Mouse (Mus musculus) lung, embryonic 16.5 days (tissue): Measurements from ENCODE around the gene Cmtm5. TPM values are rescaled to one million over a fixed set of nuclear protein-coding genes. Genes with fewer than 3 reads are reported as not detected.
"Not testable (repeated sequence)": the region's sequence is repeated elsewhere in the genome, so short reads cannot be mapped to it uniquely, and the experiment has no call there.

ENCODE experiments used
- ATAC-seq: fragments of 200-750 bp; cut with Nextera tagmentation; 2 replicates; pipeline ENCODE4 v1.8.0; 2017; ENCODE audit warnings: low read depth, mild to moderate bottlenecking, moderate library complexity
- H3K27ac ChIP-seq: fragments of 300-500 bp; sonication (generic); 2 replicates; pipeline ENCODE4 v1.5.1; 2014; ENCODE audit warnings: mild to moderate bottlenecking, control low read depth, low read length
- H3K27me3 ChIP-seq: fragments of 300-500 bp; sonication (generic); 2 replicates; pipeline ENCODE4 v1.6.1; 2014; ENCODE audit warnings: low read depth, low read length, mixed read lengths; ENCODE audit not compliant: control insufficient read depth, insufficient read depth
- H3K36me3 ChIP-seq: fragments of 300-500 bp; sonication (generic); 2 replicates; pipeline ENCODE4 v1.6.1; 2014; ENCODE audit warnings: low read length; ENCODE audit not compliant: control insufficient read depth, insufficient read depth
- H3K4me1 ChIP-seq: fragments of 300-500 bp; sonication (generic); replicated peaks from 2 replicates; pipeline ENCODE4 v1.6.1; 2014; ENCODE audit warnings: low read length, mixed read lengths; ENCODE audit not compliant: control insufficient read depth, insufficient read depth
- H3K4me2 ChIP-seq: fragments of 300-500 bp; sonication (generic); 2 replicates; pipeline ENCODE4 v1.6.1; 2014; ENCODE audit warnings: low read depth, low read length, control low read depth
- H3K4me3 ChIP-seq: fragments of 300-500 bp; sonication (generic); 2 replicates; pipeline ENCODE4 v1.5.1; 2014; ENCODE audit warnings: mild to moderate bottlenecking, low read length, control low read depth
- H3K9ac ChIP-seq: fragments of 300-500 bp; sonication (generic); 2 replicates; pipeline ENCODE4 v1.6.1; 2014; ENCODE audit warnings: low read length, control low read depth
- H3K9me3 ChIP-seq: fragments of 300-500 bp; sonication (generic); 2 replicates; pipeline ENCODE4 v1.6.1; 2016; ENCODE audit warnings: low read length; ENCODE audit not compliant: control insufficient read depth
- WGBS: fragments of 180-500 bp; shearing (Covaris S2); extraction: QIAGEN DNeasy Blood & Tissue Kit; methylation state at CpG from one replicate; pipeline ENCODE4 v1.1.7; 2014; 5-methylcytosine and 5-hydroxymethylcytosine counted together
- polyA plus RNA-seq: library from polyadenylated mRNA; unstranded; fragments of >200 nt; fragmentation: Nextera tagmentation; extraction: Ambion mirVana; gene quantifications from 2 replicates; pipeline ENCODE4 v1.2.1, GENCODE M21; 2015

Cmtm5 gene
- polyA plus RNA-seq, 1 experiment from 2014 or later = 1.2 TPM

- 87% methylated on average over 6 of the region's 6 CpGs for WGBS
- Histone ChIP-seq H3K4me2 (no peak overlapping the region), H3K36me3 (no peaks in the 10 kb centered on the region), H3K4me3 (no peak overlapping the region), H3K27ac (no peak overlapping the region), H3K9ac (no peak overlapping the region), H3K4me1 (no peaks in the 10 kb centered on the region), H3K9me3 (no peaks in the 10 kb centered on the region), H3K27me3 (no peaks in the 10 kb centered on the region)
- ATAC-seq = no peak
These were observed 15.5 kb downstream of the Cmtm5 start for GRCm38 (mm10) chr14:54951587-54951986.

DNA sequence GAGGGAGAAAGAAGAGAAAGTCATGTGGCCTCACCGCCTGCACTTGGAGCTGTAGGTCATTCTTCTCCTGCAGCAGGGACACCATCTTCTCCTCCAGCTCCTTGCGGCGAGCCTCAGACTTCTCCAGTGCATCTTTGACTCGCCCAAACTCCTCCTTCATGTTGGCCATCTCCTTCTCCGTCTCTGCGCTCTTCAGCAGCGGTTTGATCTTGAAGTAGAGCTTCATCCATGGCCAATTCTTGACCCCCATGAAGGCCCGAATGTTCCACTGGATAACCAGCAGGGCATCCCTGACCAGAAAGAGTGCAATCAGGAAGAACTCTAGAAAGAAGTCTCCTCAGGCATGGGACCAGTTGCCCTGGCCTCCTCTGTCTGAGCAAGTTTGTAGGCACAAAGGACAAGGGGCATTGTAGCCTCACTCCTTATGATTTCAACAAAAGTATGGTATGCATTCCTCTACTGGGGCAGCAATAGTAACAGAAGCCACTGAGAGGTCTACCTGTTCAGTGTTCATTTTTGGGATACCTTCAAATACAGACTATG is 17.7 kb downstream of the Cmtm5 start:
- Histone ChIP-seq H3K4me1 (no peaks in the 10 kb centered on the region), H3K9ac (no peak overlapping the region), H3K36me3 (no peaks in the 10 kb centered on the region), H3K27me3 (no peaks in the 10 kb centered on the region), H3K4me3 (no peak overlapping the region), H3K9me3 (no peaks in the 10 kb centered on the region), H3K4me2 (no peak overlapping the region), H3K27ac (no peak overlapping the region)
- ATAC-seq = no peak
- 81% methylated on average over 8 of the region's 8 CpGs for WGBS

- no peak overlapping the region for H3K9ac ChIP-seq
- H3K4me2 ChIP-seq = no peak overlapping the region
- 72% methylated on average over 3 of the region's 3 CpGs for WGBS
- H3K9me3 ChIP-seq = no peaks in the 10 kb centered on the region
- H3K4me3 ChIP-seq = no peak overlapping the region
- no peak overlapping the region for H3K27ac ChIP-seq
- H3K4me1 ChIP-seq = no peaks in the 10 kb centered on the region
- no peaks in the 10 kb centered on the region for H3K27me3 ChIP-seq
- H3K36me3 ChIP-seq = no peaks in the 10 kb centered on the region
- no peak for ATAC-seq
These were observed 18.4 kb downstream of the Cmtm5 start for GRCm38 (mm10) chr14:54954474-54954873.

DNA sequence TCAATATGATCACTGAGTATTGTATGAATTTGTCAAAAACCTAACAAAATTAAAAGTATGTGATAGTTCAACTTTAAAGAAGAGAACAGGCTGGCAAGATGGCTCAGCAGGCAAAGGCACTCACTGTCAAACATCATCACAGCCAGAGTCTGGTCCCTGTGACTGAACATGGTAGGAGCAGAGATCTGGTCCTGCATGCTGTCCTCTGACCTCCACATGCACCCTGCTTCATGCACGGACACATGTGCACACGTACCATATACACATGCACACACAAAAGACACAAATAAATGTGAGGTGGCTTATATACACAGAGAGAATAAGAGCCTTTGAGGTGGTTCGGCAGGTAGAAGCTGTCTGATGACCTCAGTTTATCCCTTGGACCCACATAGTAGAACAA is 19.4 kb downstream of the Cmtm5 start:
- Histone ChIP-seq H3K27me3 (no peaks in the 10 kb centered on the region), H3K9me3 (no peaks in the 10 kb centered on the region), H3K4me2 (no peak overlapping the region), H3K4me3 (no peak overlapping the region), H3K27ac (no peak overlapping the region), H3K9ac (no peak overlapping the region), H3K36me3 (no peaks in the 10 kb centered on the region), H3K4me1 (no peaks in the 10 kb centered on the region)
- WGBS = 78% methylated on average over 3 of the region's 3 CpGs
- ATAC-seq = no peak

DNA sequence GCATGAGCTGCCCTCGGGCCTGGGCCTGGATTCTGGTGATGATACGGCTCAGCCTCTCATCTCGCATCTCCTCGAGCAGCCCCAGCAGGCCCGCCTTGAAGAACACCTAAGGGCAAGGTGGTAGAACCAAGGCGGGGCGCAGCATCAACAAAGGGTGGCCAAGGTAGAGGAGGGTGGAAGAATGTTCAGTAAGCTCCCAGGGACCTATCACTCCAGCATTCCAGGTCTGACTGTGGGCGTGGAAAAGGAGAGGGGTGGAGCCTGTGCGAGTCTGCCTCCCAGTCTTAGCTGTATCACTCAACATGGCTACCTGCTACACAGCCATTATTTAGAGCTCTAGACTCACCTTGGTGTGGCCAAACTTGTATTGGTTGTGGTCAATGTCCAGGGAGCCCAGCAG is 20.5 kb downstream of the Cmtm5 start:
- ATAC-seq = no peak
- no peak overlapping the region for H3K4me3 ChIP-seq
- H3K36me3 ChIP-seq = no peaks in the 10 kb centered on the region
- no peak overlapping the region for H3K4me2 ChIP-seq
- WGBS = 81% methylated on average over 9 of the region's 9 CpGs
- no peaks in the 10 kb centered on the region for H3K9me3 ChIP-seq
- H3K27me3 ChIP-seq = no peaks in the 10 kb centered on the region
- H3K9ac ChIP-seq = no peak overlapping the region
- no peaks in the 10 kb centered on the region for H3K4me1 ChIP-seq
- H3K27ac ChIP-seq = no peak overlapping the region

- Histone ChIP-seq H3K36me3 (no peaks in the 10 kb centered on the region), H3K9me3 (no peaks in the 10 kb centered on the region), H3K27me3 (no peaks in the 10 kb centered on the region), H3K4me2 (no peak overlapping the region), H3K27ac (no peak overlapping the region), H3K4me3 (no peak overlapping the region), H3K9ac (no peak overlapping the region), H3K4me1 (no peaks in the 10 kb centered on the region)
- ATAC-seq = no peak
- WGBS = 74% methylated on average over 4 of the region's 4 CpGs
These were observed 22.4 kb downstream of the Cmtm5 start for GRCm38 (mm10) chr14:54958503-54958902.

GRCm38 (mm10) chr14:54959197-54959596 is 23.1 kb downstream of the Cmtm5 start:
- WGBS = 87% methylated on average over 3 of the region's 3 CpGs

DNA sequence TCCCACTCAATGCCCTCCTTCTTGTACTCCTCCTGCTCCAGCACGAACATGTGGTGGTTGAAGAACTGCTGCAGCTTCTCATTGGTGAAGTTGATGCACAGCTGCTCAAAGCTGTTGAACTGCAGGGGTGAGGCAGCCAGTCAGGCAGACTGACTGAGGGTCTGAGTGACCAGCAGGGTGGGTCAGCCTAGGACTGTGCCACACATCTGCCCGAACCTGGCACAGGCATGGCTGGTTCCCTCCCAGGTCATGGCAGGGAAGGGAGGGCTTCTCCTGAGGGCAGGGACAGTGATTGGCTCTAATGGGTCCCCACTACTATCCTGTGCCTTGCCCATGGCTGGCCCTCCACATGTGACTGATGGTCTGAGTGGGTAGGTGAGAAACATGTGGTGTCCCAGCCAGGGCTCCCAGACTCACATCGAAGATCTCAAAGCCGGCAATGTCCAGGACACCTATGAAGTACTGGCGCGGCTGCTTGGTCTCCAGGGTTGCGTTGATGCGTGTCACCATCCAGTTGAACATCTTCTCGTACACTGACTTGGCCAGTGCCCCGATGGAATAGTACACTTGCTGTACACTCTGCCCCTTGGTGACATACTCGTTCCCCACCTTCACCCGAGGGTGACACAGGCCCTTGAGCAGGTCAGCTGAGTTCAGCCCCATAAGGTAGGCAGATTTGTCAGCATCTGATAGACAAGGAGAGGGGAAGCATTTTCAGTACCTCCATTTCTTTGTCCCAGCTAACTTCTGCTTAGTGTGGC is 24.0 kb downstream of the Cmtm5 start:
- not testable (repeated sequence) for H3K4me2 ChIP-seq, H3K27me3 ChIP-seq, H3K9ac ChIP-seq, H3K36me3 ChIP-seq, ATAC-seq, H3K9me3 ChIP-seq, H3K27ac ChIP-seq, H3K4me1 ChIP-seq, H3K4me3 ChIP-seq
- 83% methylated on average over 12 of the region's 12 CpGs for WGBS

More at GRCm38 (mm10) chr14:54959197-54959596, 23.1 kb downstream of the Cmtm5 start:
- H3K27me3 ChIP-seq = no peaks in the 10 kb centered on the region
- H3K4me1 ChIP-seq = no peaks in the 10 kb centered on the region
- H3K27ac ChIP-seq = no peak overlapping the region
- no peaks in the 10 kb centered on the region for H3K36me3 ChIP-seq
- no peak overlapping the region for H3K4me3 ChIP-seq
- no peaks in the 10 kb centered on the region for H3K9me3 ChIP-seq
- ATAC-seq = no peak
- H3K4me2 ChIP-seq = no peak overlapping the region
- no peak overlapping the region for H3K9ac ChIP-seq

GRCm38 (mm10) chr14:54960769-54961168 is 24.7 kb downstream of the Cmtm5 start:
- no peak overlapping the region for H3K9ac ChIP-seq
- no peaks in the 10 kb centered on the region for H3K4me1 ChIP-seq
- no peaks in the 10 kb centered on the region for H3K36me3 ChIP-seq
- no peak for ATAC-seq
- 48% methylated on average over 10 of the region's 10 CpGs for WGBS
- H3K4me2 ChIP-seq = no peak overlapping the region
- H3K27me3 ChIP-seq = no peaks in the 10 kb centered on the region
- H3K27ac ChIP-seq = no peak overlapping the region
- H3K4me3 ChIP-seq = no peak overlapping the region
- H3K9me3 ChIP-seq = no peaks in the 10 kb centered on the region
